Mouse (Mus musculus) adrenal gland, adult 18-20 months (tissue): ENCODE results near the gene Vmn1r114. TPM values are rescaled to one million over a fixed set of nuclear protein-coding genes. Genes with fewer than 3 reads are reported as not detected.
"Not testable (repeated sequence)": the region's sequence is repeated elsewhere in the genome, so short reads cannot be mapped to it uniquely, and the experiment has no call there.

Experiments used
- DNase-seq, 2 experiments: peaks; one replicate each; pipeline ENCODE4 v3.0.0; 2021 to 2022; ENCODE audit warnings: low spot score in 2 of 2
- long read RNA-seq, 2 experiments: library from polyadenylated mRNA; stranded (forward); transcript quantifications; one replicate each; pipeline ENCODE4 v2.0.0; 2021
- total RNA-seq, 2 experiments: library from RNA; stranded (reverse); gene quantifications; 1 replicate in 1 of 2; 2 replicates in 1 of 2; pipeline ENCODE4 v1.2.3; 2021

Gene Vmn1r114
- not detected for total RNA-seq
- long read RNA-seq, experiment 1 = 0 reads
- long read RNA-seq, experiment 2 = 0 reads

- not testable (repeated sequence) for DNase-seq
Measured at GRCm38 (mm10) chr7:20812086-20812485, at the start of gene Vmn1r114. Gene Vmn1r114 (minus strand): TSS chr7:20812186.

GRCm38 (mm10) chr7:20844885-20845284 lies 32.9 kb upstream of the Vmn1r114 start, which contains the start of gene Vmn1r115:
Gene Vmn1r115 (minus strand): TSS chr7:20844985.
- DNase-seq = not testable (repeated sequence)

- not testable (repeated sequence) for DNase-seq
Measured at GRCm38 (mm10) chr7:20786985-20787384, 25.0 kb downstream of the Vmn1r114 start, which contains the start of gene Vmn1r113. Gene Vmn1r113 (plus strand): TSS chr7:20787285.

- not testable (repeated sequence) for DNase-seq
Measured at GRCm38 (mm10) chr7:20770885-20771284, 41.1 kb downstream of the Vmn1r114 start, which contains the start of gene Vmn1r112. Gene Vmn1r112 (plus strand): TSS chr7:20771185.

Other genes starting within 250 kb of the Vmn1r114 start
- gene Gm4141, start 235.9 kb downstream of the Vmn1r114 start, total RNA-seq = not detected
- gene Gm4513, start 213.2 kb downstream of the Vmn1r114 start, total RNA-seq = not detected
- not detected for gene Vmn1r107, start 143.3 kb downstream of the Vmn1r114 start, total RNA-seq
- not detected for gene Vmn1r111, start 109.0 kb downstream of the Vmn1r114 start, total RNA-seq
- gene Gm10668, start 81.6 kb downstream of the Vmn1r114 start, total RNA-seq = not detected
- not detected for gene Vmn1r112, start 41.0 kb downstream of the Vmn1r114 start, total RNA-seq
- not detected for gene Vmn1r113, start 24.9 kb downstream of the Vmn1r114 start, total RNA-seq
- not detected for gene Vmn1r115, start 32.8 kb upstream of the Vmn1r114 start, total RNA-seq
- not detected for gene Vmn1r116, start 60.1 kb upstream of the Vmn1r114 start, total RNA-seq
- not detected for gene Vmn1r117, start 71.9 kb upstream of the Vmn1r114 start, total RNA-seq
- gene Vmn1r118, start 100.2 kb upstream of the Vmn1r114 start, total RNA-seq = not detected
- gene Vmn1r119, start 200.3 kb upstream of the Vmn1r114 start, total RNA-seq = not detected
- gene Vmn1r120, start 241.6 kb upstream of the Vmn1r114 start, total RNA-seq = not detected